Mouse (Mus musculus): ENCODE data around the gene Dnajc11. TPM values are rescaled to one million over a fixed set of nuclear protein-coding genes. Genes with fewer than 3 reads are reported as not detected.

The Dnajc11 gene
- polyA plus RNA-seq, 1 experiment from 2014 or later, result 74.5 TPM

GRCm38 (mm10) chr4:151901422-151901821, 32.1 kb upstream of the Dnajc11 start:
- Histone ChIP-seq H3K4me3 (ENCODE audit: low read length) (no peak overlapping the region), H3K4me2 (replicated peaks; ENCODE audit: low read depth, low read length) (no peak overlapping the region), H3K9ac (ENCODE audit: low read depth, low read length) (no peak overlapping the region), H3K4me1 (ENCODE audit: control insufficient read depth, insufficient read depth, low read length) (no peaks in the 10 kb centered on the region), H3K36me3 (ENCODE audit: control insufficient read depth, insufficient read depth, low read length) (no peaks in the 10 kb centered on the region), H3K27ac (ENCODE audit: low read depth, low read length) (no peak overlapping the region), H3K27me3 (ENCODE audit: control insufficient read depth, insufficient read depth, low read length) (no peaks in the 10 kb centered on the region), H3K9me3 (ENCODE audit: control insufficient read depth, low read length) (no peaks in the 10 kb centered on the region)
- no peak for ATAC-seq (ENCODE audit: low FRiP score, low TSS enrichment)
- 64% methylated on average over 11 of the region's 11 CpGs for WGBS

GRCm38 (mm10) chr4:151902046-151902688, 31.3 kb upstream of the Dnajc11 start:
- H3K4me1 ChIP-seq (ENCODE audit: control insufficient read depth, insufficient read depth, low read length), result no peaks in the 10 kb centered on the region
- no peak for ATAC-seq (ENCODE audit: low FRiP score, low TSS enrichment)
- no peak overlapping the region for H3K27ac ChIP-seq (ENCODE audit: low read depth, low read length)
- no peak overlapping the region for H3K4me3 ChIP-seq (ENCODE audit: low read length)
- H3K4me2 ChIP-seq (replicated peaks; ENCODE audit: low read depth, low read length), result no peak overlapping the region
- H3K36me3 ChIP-seq (ENCODE audit: control insufficient read depth, insufficient read depth, low read length), result no peaks in the 10 kb centered on the region
- 76% methylated on average over 17 of the region's 17 CpGs for WGBS
- H3K27me3 ChIP-seq (ENCODE audit: control insufficient read depth, insufficient read depth, low read length), result no peaks in the 10 kb centered on the region
- H3K9ac ChIP-seq (ENCODE audit: low read depth, low read length), result no peak overlapping the region
- no peaks in the 10 kb centered on the region for H3K9me3 ChIP-seq (ENCODE audit: control insufficient read depth, low read length)

GRCm38 (mm10) chr4:151902689-151903241, 30.7 kb upstream of the Dnajc11 start:
- Histone ChIP-seq H3K9me3 (ENCODE audit: control insufficient read depth, low read length) (no peaks in the 10 kb centered on the region), H3K27me3 (ENCODE audit: control insufficient read depth, insufficient read depth, low read length) (no peaks in the 10 kb centered on the region), H3K4me3 (ENCODE audit: low read length) (no peak overlapping the region), H3K4me1 (ENCODE audit: control insufficient read depth, insufficient read depth, low read length) (no peaks in the 10 kb centered on the region), H3K9ac (ENCODE audit: low read depth, low read length) (no peak overlapping the region), H3K27ac (ENCODE audit: low read depth, low read length) (no peak overlapping the region), H3K36me3 (ENCODE audit: control insufficient read depth, insufficient read depth, low read length) (no peaks in the 10 kb centered on the region), H3K4me2 (replicated peaks; ENCODE audit: low read depth, low read length) (no peak overlapping the region)
- ATAC-seq (ENCODE audit: low FRiP score, low TSS enrichment), result 0 out of 2 replicates have a peak, but pooled peaks have one; percentile 28
- WGBS, result 46% methylated on average over 14 of the region's 14 CpGs

- Histone ChIP-seq H3K9me3 (ENCODE audit: control insufficient read depth, low read length) (no peaks in the 10 kb centered on the region), H3K27me3 (ENCODE audit: control insufficient read depth, insufficient read depth, low read length) (no peaks in the 10 kb centered on the region)
Observed at GRCm38 (mm10) chr4:151904098-151904497, 29.4 kb upstream of the Dnajc11 start.

GRCm38 (mm10) chr4:151905621-151906020, 27.9 kb upstream of the Dnajc11 start:
- 74% methylated on average over 4 of the region's 4 CpGs for WGBS
- H3K9ac ChIP-seq (ENCODE audit: low read depth, low read length), result no peak overlapping the region
- no peaks in the 10 kb centered on the region for H3K27me3 ChIP-seq (ENCODE audit: control insufficient read depth, insufficient read depth, low read length)
- H3K36me3 ChIP-seq (ENCODE audit: control insufficient read depth, insufficient read depth, low read length), result no peaks in the 10 kb centered on the region
- no peak overlapping the region for H3K4me2 ChIP-seq (replicated peaks; ENCODE audit: low read depth, low read length)
- ATAC-seq (ENCODE audit: low FRiP score, low TSS enrichment), result no peak
- H3K27ac ChIP-seq (ENCODE audit: low read depth, low read length), result no peak overlapping the region
- H3K4me3 ChIP-seq (ENCODE audit: low read length), result no peak overlapping the region
- H3K9me3 ChIP-seq (ENCODE audit: control insufficient read depth, low read length), result no peaks in the 10 kb centered on the region
- no peaks in the 10 kb centered on the region for H3K4me1 ChIP-seq (ENCODE audit: control insufficient read depth, insufficient read depth, low read length)

More at GRCm38 (mm10) chr4:151904098-151904497, 29.4 kb upstream of the Dnajc11 start:
- Histone ChIP-seq H3K4me2 (replicated peaks; ENCODE audit: low read depth, low read length) (no peak overlapping the region), H3K36me3 (ENCODE audit: control insufficient read depth, insufficient read depth, low read length) (no peaks in the 10 kb centered on the region), H3K4me3 (ENCODE audit: low read length) (no peak overlapping the region), H3K4me1 (ENCODE audit: control insufficient read depth, insufficient read depth, low read length) (no peaks in the 10 kb centered on the region), H3K9ac (ENCODE audit: low read depth, low read length) (no peak overlapping the region), H3K27ac (ENCODE audit: low read depth, low read length) (no peak overlapping the region)
- no peak for ATAC-seq (ENCODE audit: low FRiP score, low TSS enrichment)
- 46% methylated on average over 11 of the region's 11 CpGs for WGBS

GRCm38 (mm10) chr4:151907577-151908343, 25.7 kb upstream of the Dnajc11 start:
- Histone ChIP-seq H3K9me3 (ENCODE audit: control insufficient read depth, low read length) (no peaks in the 10 kb centered on the region), H3K4me2 (replicated peaks; ENCODE audit: low read depth, low read length) (no peak overlapping the region), H3K9ac (ENCODE audit: low read depth, low read length) (no peak overlapping the region), H3K27ac (ENCODE audit: low read depth, low read length) (no peak overlapping the region), H3K36me3 (ENCODE audit: control insufficient read depth, insufficient read depth, low read length) (no peaks in the 10 kb centered on the region), H3K4me3 (ENCODE audit: low read length) (no peak overlapping the region), H3K27me3 (ENCODE audit: control insufficient read depth, insufficient read depth, low read length) (no peaks in the 10 kb centered on the region), H3K4me1 (ENCODE audit: control insufficient read depth, insufficient read depth, low read length) (no peaks in the 10 kb centered on the region)
- 60% methylated on average over 26 of the region's 26 CpGs for WGBS
- no peak for ATAC-seq (ENCODE audit: low FRiP score, low TSS enrichment)

GRCm38 (mm10) chr4:151908809-151909208, 24.7 kb upstream of the Dnajc11 start:
- H3K9ac ChIP-seq (ENCODE audit: low read depth, low read length), result no peak overlapping the region
- no peak overlapping the region for H3K27ac ChIP-seq (ENCODE audit: low read depth, low read length)
- 67% methylated on average over 8 of the region's 8 CpGs for WGBS
- no peaks in the 10 kb centered on the region for H3K27me3 ChIP-seq (ENCODE audit: control insufficient read depth, insufficient read depth, low read length)
- no peak; the same call in 1 of the 2 replicates for ATAC-seq (ENCODE audit: low FRiP score, low TSS enrichment)
- H3K4me2 ChIP-seq (replicated peaks; ENCODE audit: low read depth, low read length), result no peak overlapping the region
- no peak overlapping the region for H3K4me3 ChIP-seq (ENCODE audit: low read length)
- H3K9me3 ChIP-seq (ENCODE audit: control insufficient read depth, low read length), result no peaks in the 10 kb centered on the region
- no peaks in the 10 kb centered on the region for H3K4me1 ChIP-seq (ENCODE audit: control insufficient read depth, insufficient read depth, low read length)
- H3K36me3 ChIP-seq (ENCODE audit: control insufficient read depth, insufficient read depth, low read length), result no peaks in the 10 kb centered on the region

- Histone ChIP-seq H3K9ac (ENCODE audit: low read depth, low read length) (no peak overlapping the region), H3K27me3 (ENCODE audit: control insufficient read depth, insufficient read depth, low read length) (no peaks in the 10 kb centered on the region)
Observed at GRCm38 (mm10) chr4:151916271-151916670, 17.2 kb upstream of the Dnajc11 start.

More at GRCm38 (mm10) chr4:151916271-151916670, 17.2 kb upstream of the Dnajc11 start:
- 92% methylated on average over 10 of the region's 11 CpGs for WGBS
- ATAC-seq (ENCODE audit: low FRiP score, low TSS enrichment), result no peak
- Histone ChIP-seq H3K4me1 (ENCODE audit: control insufficient read depth, insufficient read depth, low read length) (0 out of 2 replicates have a peak, but pooled peaks cover 3% of the 10 kb centered on the region), H3K36me3 (ENCODE audit: control insufficient read depth, insufficient read depth, low read length) (no peaks in the 10 kb centered on the region), H3K4me3 (ENCODE audit: low read length) (no peak overlapping the region), H3K27ac (ENCODE audit: low read depth, low read length) (no peak overlapping the region), H3K9me3 (ENCODE audit: control insufficient read depth, low read length) (no peaks in the 10 kb centered on the region), H3K4me2 (replicated peaks; ENCODE audit: low read depth, low read length) (no peak overlapping the region)
